Mouse (Mus musculus) embryonic facial prominence, embryonic 11.5 days (tissue): Measurements from ENCODE around the gene Pnmal1. TPM values are rescaled to one million over a fixed set of nuclear protein-coding genes. Genes with fewer than 3 reads are reported as not detected.

ENCODE experiments used
- ATAC-seq: fragments of 200-750 bp; cut with Nextera tagmentation; replicated peaks from 2 replicates; pipeline ENCODE4 v1.8.0; 2017; ENCODE audit warnings: low read depth; ENCODE audit not compliant: insufficient number of reproducible peaks, low FRiP score, low TSS enrichment
- DNase-seq: peaks from one replicate; pipeline ENCODE4 v3.0.0-alpha.2; 2015; ENCODE audit warnings: low spot score
- H3K27ac ChIP-seq: fragments of 300-500 bp; sonication (generic); replicated peaks from 2 replicates; pipeline ENCODE4 v1.5.1; 2014; ENCODE audit warnings: mild to moderate bottlenecking, low read depth, low read length, control low read depth
- H3K27me3 ChIP-seq: fragments of 300-500 bp; sonication (generic); 2 replicates; pipeline ENCODE4 v1.6.1; 2014; ENCODE audit warnings: mild to moderate bottlenecking, low read length, moderate library complexity, mixed read lengths; ENCODE audit not compliant: control insufficient read depth, insufficient read depth
- H3K36me3 ChIP-seq: fragments of 300-500 bp; sonication (generic); replicated peaks from 2 replicates; pipeline ENCODE4 v1.6.1; 2014; ENCODE audit warnings: low read depth, mild to moderate bottlenecking, low read length, moderate library complexity, mixed read lengths; ENCODE audit not compliant: control insufficient read depth, insufficient read depth
- H3K4me1 ChIP-seq: fragments of 300-500 bp; sonication (generic); 2 replicates; pipeline ENCODE4 v1.6.1; 2014; ENCODE audit warnings: low read length, mixed read lengths; ENCODE audit not compliant: control insufficient read depth, insufficient read depth
- H3K4me2 ChIP-seq: fragments of 300-500 bp; sonication (generic); 2 replicates; pipeline ENCODE4 v1.6.1; 2014; ENCODE audit warnings: low read depth, mild to moderate bottlenecking, control low read depth, low read length, moderate library complexity
- H3K4me3 ChIP-seq: fragments of 300-500 bp; sonication (generic); 2 replicates; pipeline ENCODE4 v1.5.1; 2014; ENCODE audit warnings: low read depth, low read length, control low read depth
- H3K9ac ChIP-seq: fragments of 300-500 bp; sonication (generic); replicated peaks from 2 replicates; pipeline ENCODE4 v1.6.1; 2014; ENCODE audit warnings: mild to moderate bottlenecking, control low read depth, low read length
- H3K9me3 ChIP-seq: fragments of 300-500 bp; sonication (generic); replicated peaks from 2 replicates; pipeline ENCODE4 v1.6.1; 2016; ENCODE audit warnings: mild to moderate bottlenecking, low read length, inconsistent platforms, mixed read lengths; ENCODE audit not compliant: control insufficient read depth
- WGBS: fragments of 180-500 bp; shearing (Covaris S2); extraction: QIAGEN DNeasy Blood & Tissue Kit; methylation state at CpG from one replicate; pipeline ENCODE4 v1.1.7; 2014; 5-methylcytosine and 5-hydroxymethylcytosine counted together
- polyA plus RNA-seq: library from polyadenylated mRNA; unstranded; fragments of >200 nt; fragmentation: Nextera tagmentation; extraction: Ambion mirVana; gene quantifications from 2 replicates; pipeline ENCODE4 v1.2.1, GENCODE M21; 2014

Gene Pnmal1
- polyA plus RNA-seq, 1 experiment from 2014 or later, result 5.3 TPM

DNA sequence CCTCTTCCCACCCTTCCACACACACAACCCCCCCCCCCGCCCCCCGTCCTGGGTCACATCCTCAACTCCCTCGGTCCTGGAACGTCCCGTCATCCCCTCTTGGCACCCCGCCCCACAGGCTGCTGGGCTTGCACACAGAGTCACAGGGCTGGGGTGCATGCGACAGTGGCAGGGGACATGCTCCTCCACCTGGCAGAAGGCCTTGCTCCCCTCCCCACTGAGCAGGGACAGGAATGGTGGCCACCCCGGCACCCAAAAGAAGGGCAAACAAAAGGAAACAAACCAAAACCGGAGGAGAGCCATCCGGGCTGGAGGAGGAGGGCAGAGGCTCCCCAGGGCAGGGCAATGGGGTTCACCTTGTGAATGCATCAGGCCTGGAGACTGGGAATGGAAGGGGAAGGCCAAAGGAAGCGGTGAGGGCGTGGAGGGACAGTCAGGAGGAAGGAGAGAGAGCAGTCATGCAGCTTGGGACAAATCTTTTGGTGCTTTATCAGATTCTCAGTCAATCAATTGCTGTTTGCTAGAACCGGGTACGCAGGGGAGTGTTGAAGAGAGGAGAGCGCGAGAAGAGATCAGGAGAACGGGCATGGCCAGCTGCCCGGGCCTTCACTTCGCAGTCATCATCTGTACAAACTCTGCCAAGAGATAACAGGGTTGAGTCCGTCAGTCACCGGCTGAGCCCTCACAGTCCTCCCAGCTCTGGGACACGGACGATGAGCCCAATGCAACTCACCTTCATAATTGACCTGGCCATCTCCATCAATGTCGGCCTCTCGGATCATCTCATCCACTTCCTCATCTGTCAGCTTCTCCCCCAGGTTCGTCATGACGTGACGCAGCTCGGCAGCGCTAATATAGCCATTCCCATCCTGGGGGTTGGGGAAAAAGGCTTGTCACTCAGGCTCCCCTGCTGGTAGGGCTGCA lies 42.9 kb upstream of the Pnmal1 start:
- Histone ChIP-seq H3K4me3 (no peak overlapping the region), H3K36me3 (peaks cover 15% of the 10 kb centered on the region), H3K27me3 (no peaks in the 10 kb centered on the region), H3K9me3 (no peaks in the 10 kb centered on the region), H3K27ac (no peak overlapping the region), H3K4me2 (no peak overlapping the region), H3K4me1 (peaks cover 10% of the 10 kb centered on the region), H3K9ac (no peak overlapping the region)
- ATAC-seq (no peak), DNase-seq (no peak)
- WGBS, result 87% methylated on average over 30 of the region's 30 CpGs

- H3K4me2 ChIP-seq, result no peak overlapping the region
- no peaks in the 10 kb centered on the region for H3K27me3 ChIP-seq
- no peak for DNase-seq
- H3K9ac ChIP-seq, result no peak overlapping the region
- no peaks in the 10 kb centered on the region for H3K9me3 ChIP-seq
- no peak for ATAC-seq
- WGBS, result 89% methylated on average over 11 of the region's 11 CpGs
- H3K4me3 ChIP-seq, result no peak overlapping the region
- H3K36me3 ChIP-seq, result peaks cover 15% of the 10 kb centered on the region
- H3K27ac ChIP-seq, result no peak overlapping the region
- peaks cover 19% of the 10 kb centered on the region for H3K4me1 ChIP-seq
Observed at GRCm38 (mm10) chr7:16917447-16917846, 42.0 kb upstream of the Pnmal1 start.

GRCm38 (mm10) chr7:16918014-16918413 lies 41.5 kb upstream of the Pnmal1 start:
- Histone ChIP-seq H3K4me3 (no peak overlapping the region), H3K4me1 (peaks cover 20% of the 10 kb centered on the region), H3K4me2 (no peak overlapping the region), H3K27ac (no peak overlapping the region), H3K27me3 (no peaks in the 10 kb centered on the region), H3K9ac (no peak overlapping the region), H3K36me3 (peaks cover 15% of the 10 kb centered on the region), H3K9me3 (no peaks in the 10 kb centered on the region)
- DNase-seq, result no peak
- ATAC-seq, result no peak
- WGBS, result 90% methylated on average over 9 of the region's 9 CpGs

- H3K36me3 ChIP-seq, result peaks cover 15% of the 10 kb centered on the region
- no peak overlapping the region for H3K9ac ChIP-seq
- no peaks in the 10 kb centered on the region for H3K9me3 ChIP-seq
- ATAC-seq, result no peak
- peaks cover 20% of the 10 kb centered on the region for H3K4me1 ChIP-seq
- H3K27ac ChIP-seq, result no peak overlapping the region
- no peak overlapping the region for H3K4me3 ChIP-seq
- WGBS, result 90% methylated on average over 3 of the region's 3 CpGs
- no peaks in the 10 kb centered on the region for H3K27me3 ChIP-seq
- H3K4me2 ChIP-seq, result no peak overlapping the region
- DNase-seq, result no peak
Observed at GRCm38 (mm10) chr7:16918670-16919069, 40.8 kb upstream of the Pnmal1 start.

GRCm38 (mm10) chr7:16919395-16920149 lies 39.9 kb upstream of the Pnmal1 start:
- Histone ChIP-seq H3K9me3 (no peaks in the 10 kb centered on the region), H3K4me3 (no peak overlapping the region), H3K4me1 (peaks cover 20% of the 10 kb centered on the region), H3K4me2 (no peak overlapping the region), H3K9ac (no peak overlapping the region; the same call in 1 of the 2 replicates), H3K36me3 (peaks cover 13% of the 10 kb centered on the region), H3K27ac (no peak overlapping the region), H3K27me3 (no peaks in the 10 kb centered on the region)
- no peak for DNase-seq
- WGBS, result 87% methylated on average over 13 of the region's 13 CpGs
- ATAC-seq, result no peak

DNA sequence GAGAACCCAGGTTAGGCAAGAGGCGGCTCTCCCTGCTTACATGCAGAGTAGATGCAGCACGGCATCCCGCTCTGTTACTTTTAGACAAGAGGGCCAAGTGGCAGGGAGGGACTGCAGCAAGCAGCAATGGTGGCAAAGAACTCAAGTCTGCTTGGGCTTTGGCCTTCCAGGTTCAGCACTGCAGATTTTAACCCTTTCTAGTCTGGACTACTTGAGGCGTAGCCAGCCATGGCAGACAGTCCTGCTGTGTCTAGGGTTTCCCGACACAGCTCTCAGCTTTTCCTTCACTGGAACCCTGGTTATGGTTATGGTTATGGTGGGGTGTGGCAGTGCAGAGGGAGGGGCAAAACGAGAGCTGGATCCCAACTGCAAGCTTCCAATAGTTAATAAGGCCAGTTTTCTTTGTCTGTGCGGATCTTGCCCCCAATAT lies 39.3 kb upstream of the Pnmal1 start:
- peaks cover 8% of the 10 kb centered on the region for H3K36me3 ChIP-seq
- H3K27ac ChIP-seq, result no peak overlapping the region
- no peak overlapping the region; the same call in 1 of the 2 replicates for H3K9ac ChIP-seq

GRCm38 (mm10) chr7:16920818-16921791 lies 38.4 kb upstream of the Pnmal1 start:
- H3K27me3 ChIP-seq, result no peaks in the 10 kb centered on the region
- DNase-seq, result peak; percentile 76
- peaks cover 8% of the 10 kb centered on the region for H3K36me3 ChIP-seq
- peak overlapping the region; percentile 79 for H3K4me2 ChIP-seq
- peak overlapping the region; percentile 48 for H3K9ac ChIP-seq
- peak overlapping the region; percentile 80 for H3K27ac ChIP-seq
- H3K4me3 ChIP-seq, result peak overlapping the region; percentile 68
- WGBS, result 36% methylated on average over 21 of the region's 21 CpGs
- H3K4me1 ChIP-seq, result peaks cover 20% of the 10 kb centered on the region
- no peaks in the 10 kb centered on the region for H3K9me3 ChIP-seq
- no peak for ATAC-seq

More for the DNA sequence above, 39.3 kb upstream of the Pnmal1 start:
- Histone ChIP-seq H3K9me3 (no peaks in the 10 kb centered on the region), H3K4me1 (peaks cover 20% of the 10 kb centered on the region), H3K4me2 (no peak overlapping the region), H3K27me3 (no peaks in the 10 kb centered on the region), H3K4me3 (no peak overlapping the region)
- ATAC-seq, result no peak
- whole genome bisulfite sequencing, result 81% methylated on average over 7 of the region's 7 CpGs
- DNase-seq, result no peak
